Mouse (Mus musculus) lung, postnatal 25 days (tissue): ENCODE results near the gene Riiad1.

Experiments used
- DNase-seq: peaks from one replicate; pipeline ENCODE4 v3.0.0; 2022; ENCODE audit warnings: low spot score

The Riiad1 gene

GRCm38 (mm10) chr3:94480291-94480884 lies at the start of gene Riiad1:
Riiad1 (minus strand) TSS chr3:94480341.
- no peak for DNase-seq

- DNase-seq: no peak
Measured at GRCm38 (mm10) chr3:94526731-94527130, 46.6 kb upstream of the Riiad1 start.

- no peak for DNase-seq
Measured at GRCm38 (mm10) chr3:94506664-94507063, 26.5 kb upstream of the Riiad1 start.

GRCm38 (mm10) chr3:94502243-94502642 lies 22.1 kb upstream of the Riiad1 start:
- peak; percentile 35 for DNase-seq

- no peak for DNase-seq
Measured at GRCm38 (mm10) chr3:94497162-94497561, 17.0 kb upstream of the Riiad1 start.

- DNase-seq: no peak
Measured at GRCm38 (mm10) chr3:94487581-94487980, 7.4 kb upstream of the Riiad1 start.

- no peak for DNase-seq
Measured at GRCm38 (mm10) chr3:94485922-94486321, 5.8 kb upstream of the Riiad1 start.

- DNase-seq: no peak
Measured at GRCm38 (mm10) chr3:94483790-94484439, 3.8 kb upstream of the Riiad1 start.

GRCm38 (mm10) chr3:94482764-94483385 lies 2.7 kb upstream of the Riiad1 start:
- peak; percentile 68 for DNase-seq

GRCm38 (mm10) chr3:94481429-94481828 lies 1.3 kb upstream of the Riiad1 start:
- DNase-seq: no peak

GRCm38 (mm10) chr3:94479564-94479963 lies 577 bp downstream of the Riiad1 start:
- DNase-seq: no peak

GRCm38 (mm10) chr3:94478591-94479169 lies 1.5 kb downstream of the Riiad1 start:
- no peak for DNase-seq

- no peak for DNase-seq
Measured at GRCm38 (mm10) chr3:94477981-94478422, 2.1 kb downstream of the Riiad1 start, which contains the start of gene Celf3. Celf3 (plus strand) TSS chr3:94478295.

- DNase-seq: no peak
Measured at GRCm38 (mm10) chr3:94477444-94477843, 2.7 kb downstream of the Riiad1 start.

- peak; percentile 5 for DNase-seq
Measured at GRCm38 (mm10) chr3:94476301-94477035, 3.7 kb downstream of the Riiad1 start.

- DNase-seq: no peak
Measured at GRCm38 (mm10) chr3:94473567-94474232, 6.4 kb downstream of the Riiad1 start.

- DNase-seq: no peak
Measured at GRCm38 (mm10) chr3:94473115-94473505, 7.0 kb downstream of the Riiad1 start.

- DNase-seq: peak; percentile 30
Measured at GRCm38 (mm10) chr3:94472447-94473114, 7.6 kb downstream of the Riiad1 start.

GRCm38 (mm10) chr3:94468931-94469330 lies 11.2 kb downstream of the Riiad1 start:
- DNase-seq: peak; percentile 10

GRCm38 (mm10) chr3:94465632-94466430 lies 14.3 kb downstream of the Riiad1 start:
- no peak for DNase-seq
